Mouse (Mus musculus): ENCODE measurements around the gene Mdm2.

- no peak for TF ChIP-seq GATA1 (IDR thresholded peaks at IDR 0.05; ENCODE audit: low read length)
- TF ChIP-seq TAL1 (IDR thresholded peaks at IDR 0.05; ENCODE audit: low read length) = no peak
Measured at GRCm38 (mm10) chr10:117658522-117659429, 51.8 kb downstream of the Mdm2 start.

All from erythroblast, embryonic 14.5 days (primary cell).